Mouse (Mus musculus): ENCODE measurements around the gene Trim25. TPM values are rescaled to one million over a fixed set of nuclear protein-coding genes. Genes with fewer than 3 reads are reported as not detected.
"Not testable (repeated sequence)": the region's sequence is repeated elsewhere in the genome, so short reads cannot be mapped to it uniquely, and the experiment has no call there.

Gene Trim25
- total RNA-seq, 2 experiments from 2014 or later: 5.6 to 5.8 TPM

GRCm38 (mm10) chr11:89021687-89022086, 22.5 kb downstream of the Trim25 start:
- no peak for DNase-seq
- intact Hi-C loops (cut with DNase I): no loop called here

GRCm38 (mm10) chr11:89022120-89022731, 23.1 kb downstream of the Trim25 start:
- no peak for DNase-seq

GRCm38 (mm10) chr11:89023477-89023876, 24.3 kb downstream of the Trim25 start:
- intact Hi-C loops (cut with DNase I): no loop called here
- no peak for DNase-seq

More at GRCm38 (mm10) chr11:89022120-89022731, 23.1 kb downstream of the Trim25 start:
- intact Hi-C loops (cut with DNase I): no loop called here

- peak; percentile 81 for DNase-seq
- intact Hi-C loops (cut with DNase I): no loop called here
Measured at GRCm38 (mm10) chr11:89024181-89024881, 25.2 kb downstream of the Trim25 start.

- intact Hi-C loops (cut with DNase I): no loop called here
- no peak for DNase-seq
Measured at GRCm38 (mm10) chr11:89025603-89026002, 26.4 kb downstream of the Trim25 start.

- intact Hi-C loops (cut with DNase I): no loop called here
- no peak for DNase-seq
Measured at GRCm38 (mm10) chr11:89026117-89026516, 26.9 kb downstream of the Trim25 start.

GRCm38 (mm10) chr11:89027955-89028361, 28.8 kb downstream of the Trim25 start:
- no peak for DNase-seq
- intact Hi-C loops (cut with DNase I): no loop called here

GRCm38 (mm10) chr11:89028871-89029405, 29.8 kb downstream of the Trim25 start:
- intact Hi-C loops (cut with DNase I): no loop called here
- DNase-seq: no peak

GRCm38 (mm10) chr11:89030552-89030951, 31.4 kb downstream of the Trim25 start:
- no peak for DNase-seq
- intact Hi-C loops (cut with DNase I): no loop called here

- intact Hi-C loops (cut with DNase I): no loop called here
Measured at GRCm38 (mm10) chr11:89031189-89031588, 32.0 kb downstream of the Trim25 start.

GRCm38 (mm10) chr11:89034592-89034991, 35.4 kb downstream of the Trim25 start:
- DNase-seq: no peak
- intact Hi-C loops (cut with DNase I): no loop called here

More at GRCm38 (mm10) chr11:89031189-89031588, 32.0 kb downstream of the Trim25 start:
- DNase-seq: no peak

GRCm38 (mm10) chr11:89035552-89035951, 36.4 kb downstream of the Trim25 start:
- intact Hi-C loops (cut with DNase I): no loop called here
- DNase-seq: no peak

GRCm38 (mm10) chr11:89038496-89038895, 39.3 kb downstream of the Trim25 start:
- DNase-seq: no peak
- intact Hi-C loops (cut with DNase I): no loop called here

- peak; percentile 45 for DNase-seq
- intact Hi-C loops (cut with DNase I): no loop called here
Measured at GRCm38 (mm10) chr11:89039325-89039724, 40.1 kb downstream of the Trim25 start.

GRCm38 (mm10) chr11:89041073-89041472, 41.9 kb downstream of the Trim25 start:
- DNase-seq: not testable (repeated sequence)
- intact Hi-C loops (cut with DNase I): loop anchor here (10.0 kb wide), 1 partner anchor 46 kb away; the partner anchor contains the start of gene Trim25

- DNase-seq: no peak
- intact Hi-C loops (cut with DNase I): loop anchor here (10.0 kb wide), 1 partner anchor 48 kb away; the partner anchor contains the start of gene Trim25
Measured at GRCm38 (mm10) chr11:89043046-89043445, 43.9 kb downstream of the Trim25 start.

- intact Hi-C loops (cut with DNase I): loop anchor here (10.0 kb wide), 1 partner anchor 51 kb away; the partner anchor contains the start of gene Trim25
Measured at GRCm38 (mm10) chr11:89045501-89045900, 46.3 kb downstream of the Trim25 start.

GRCm38 (mm10) chr11:89046021-89046420, 46.8 kb downstream of the Trim25 start:
- no peak for DNase-seq
- intact Hi-C loops (cut with DNase I): loop anchor here (10.0 kb wide), 1 partner anchor 51 kb away; the partner anchor contains the start of gene Trim25

More at GRCm38 (mm10) chr11:89045501-89045900, 46.3 kb downstream of the Trim25 start:
- not testable (repeated sequence) for DNase-seq

- intact Hi-C loops (cut with DNase I): no loop called here
- DNase-seq: no peak
Measured at GRCm38 (mm10) chr11:89051767-89052166, 52.6 kb downstream of the Trim25 start.

- intact Hi-C loops (cut with DNase I): no loop called here
- DNase-seq: no peak
Measured at GRCm38 (mm10) chr11:89055931-89056690, 56.9 kb downstream of the Trim25 start.

All from left cerebral cortex, postnatal 4 days (tissue).